Mouse (Mus musculus) effector memory CD4-positive, alpha-beta T cell, adult 5 months (primary cell): ENCODE results near the gene Caprin2. TPM values are rescaled to one million over a fixed set of nuclear protein-coding genes. Genes with fewer than 3 reads are reported as not detected.

Source experiments
- polyA plus RNA-seq: library from polyadenylated mRNA; unstranded; fragments of 100-300 nt; shearing (Covaris generic); gene quantifications from one replicate; pipeline ENCODE4 v1.2.1, GENCODE M21; 2017

The Caprin2 gene
- polyA plus RNA-seq = 5.5 TPM

DNA sequence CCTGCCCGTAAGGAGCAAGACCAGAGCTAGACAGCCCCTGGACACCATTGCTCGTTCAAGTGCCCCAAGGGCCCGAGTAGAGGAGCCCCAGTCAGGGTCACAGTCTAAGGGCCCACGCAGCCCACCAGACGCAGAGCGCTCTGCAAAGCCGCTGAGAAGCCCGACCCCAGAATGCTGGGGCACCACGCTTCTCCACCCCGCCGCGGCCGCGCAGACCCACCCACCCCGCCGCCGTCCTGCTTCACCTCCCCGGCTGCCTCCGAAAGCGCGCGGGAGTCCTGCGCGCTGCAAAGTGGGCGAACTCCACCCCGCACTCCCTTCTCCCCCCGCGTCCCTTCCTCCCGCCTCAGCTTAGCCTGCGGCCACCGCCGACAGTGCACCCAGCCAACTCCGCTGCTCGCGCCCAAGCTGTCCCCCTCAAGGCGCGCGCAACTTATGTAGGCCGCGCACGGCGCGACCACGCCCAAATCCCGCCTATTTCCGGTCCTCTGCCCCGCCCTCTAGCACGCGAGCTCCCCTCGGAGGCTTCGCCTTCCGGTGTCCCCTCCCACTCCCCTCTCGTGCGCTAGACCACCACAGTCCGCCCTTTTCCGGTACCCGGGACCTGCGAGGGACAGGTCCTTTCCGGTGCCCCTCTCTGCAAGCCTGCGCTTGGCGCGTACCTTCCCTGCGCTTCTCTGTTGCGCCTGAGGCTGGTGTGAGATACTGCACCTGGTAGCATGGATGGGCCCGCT, at the start of gene Caprin2:
Gene Caprin2, minus strand, starts transcription at position 465 of the 734 bp plus-strand sequence.

DNA sequence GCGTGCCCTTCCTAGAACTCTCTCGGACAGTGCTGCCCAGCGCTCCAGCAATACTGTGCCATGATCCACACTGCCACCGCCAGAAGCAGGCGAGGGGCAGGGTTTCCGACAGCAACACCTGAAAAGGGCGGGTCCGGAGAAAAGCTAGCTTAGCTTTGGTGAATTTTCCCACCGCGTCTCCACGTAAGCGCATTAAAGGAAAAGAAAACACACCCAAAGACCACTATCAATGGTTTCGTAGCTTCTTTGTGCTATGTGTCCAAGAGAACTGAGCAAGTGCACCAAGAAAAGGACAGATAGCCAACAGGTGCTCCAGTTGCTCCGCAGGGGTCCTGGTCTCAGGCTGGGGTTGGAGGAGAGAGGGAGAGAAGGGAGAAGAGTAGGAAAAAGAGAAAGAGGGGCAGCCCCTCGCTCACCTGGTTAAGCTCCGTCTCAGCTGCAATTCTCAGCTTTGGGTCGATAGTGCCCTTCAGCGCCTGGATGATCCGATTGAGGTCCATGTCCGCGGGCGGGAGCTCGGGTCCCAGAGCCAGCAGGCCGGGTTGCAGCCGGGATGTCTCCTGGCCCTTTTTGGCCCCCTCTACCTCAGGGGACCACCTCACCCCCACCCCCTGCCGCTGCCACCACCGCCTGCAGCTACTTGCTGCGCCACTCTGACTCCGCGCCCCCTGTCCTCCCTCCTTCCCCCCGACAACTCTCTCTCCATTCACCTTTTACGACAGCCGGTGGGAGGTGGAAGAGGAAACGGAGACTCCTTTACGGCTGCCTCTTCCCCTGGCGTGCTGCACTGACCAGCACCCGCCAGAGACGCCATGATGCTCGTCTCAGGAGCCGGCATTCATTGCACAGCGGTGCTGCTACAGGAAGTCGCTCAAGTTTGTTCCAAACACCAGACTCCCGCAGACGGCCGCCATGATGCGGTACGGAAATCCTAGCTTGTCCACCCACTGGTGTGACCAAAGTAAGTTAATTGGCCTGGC, 65.0 kb downstream of the Caprin2 start, which contains the start of gene Ipo8:
Gene Ipo8, minus strand, starts transcription at position 720 of the 980 bp plus-strand sequence.

Other genes starting within 250 kb of the Caprin2 start
- 29.0 TPM for gene Ipo8, start 64.8 kb downstream of the Caprin2 start, polyA plus RNA-seq
- gene Sinhcaf, start 50.2 kb upstream of the Caprin2 start, polyA plus RNA-seq = 38.0 TPM
- gene Dennd5b, start 205.4 kb upstream of the Caprin2 start, polyA plus RNA-seq = 0.56 TPM
- gene Gm10203, start 233.9 kb upstream of the Caprin2 start, polyA plus RNA-seq = not detected
- 11.9 TPM for gene Etfbkmt, start 243.6 kb upstream of the Caprin2 start, polyA plus RNA-seq